Mouse (Mus musculus) colon, adult 2 months (tissue): ENCODE data around the gene Itga6. TPM values are rescaled to one million over a fixed set of nuclear protein-coding genes. Genes with fewer than 3 reads are reported as not detected.

Source experiments
- polyA plus RNA-seq: library from polyadenylated mRNA; depleted of rRNA; stranded (reverse); fragments of >200 nt; gene quantifications from 2 replicates; pipeline ENCODE4 v1.2.3, GENCODE M21; 2012; rRNA removed

Itga6 gene
- 68.1 and 74.8 TPM in 2 replicates for polyA plus RNA-seq

GRCm38 (mm10) chr2:71745610-71746374 lies at the start of gene Itga6:
Itga6 (plus strand) TSS chr2:71745616.

GRCm38 (mm10) chr2:71872801-71873443 lies 127.5 kb downstream of the Itga6 start, which contains the start of gene Pdk1:
Pdk1 (plus strand) TSS chr2:71873224.

Other genes with a start within 250 kb of the Itga6 start
- 0.43 and 0.69 TPM in 2 replicates for gene Dlx1, start 217.5 kb upstream of the Itga6 start, polyA plus RNA-seq
- 0.09 and 0.46 TPM in 2 replicates for gene Dlx2, start 198.9 kb upstream of the Itga6 start, polyA plus RNA-seq
- 15.3 and 31.9 TPM in 2 replicates for gene Pdk1, start 127.6 kb downstream of the Itga6 start, polyA plus RNA-seq
- 0.96 and 1.5 TPM in 2 replicates for gene Rapgef4, start 235.6 kb downstream of the Itga6 start, polyA plus RNA-seq